Mouse (Mus musculus) gastrocnemius, adult 8-10 months (tissue): ENCODE results near the gene Katnb1. TPM values are rescaled to one million over a fixed set of nuclear protein-coding genes. Genes with fewer than 3 reads are reported as not detected.

Source experiments
- DNase-seq, 2 experiments: peaks; one replicate each; pipeline ENCODE4 v3.0.0; 2022; ENCODE audit warnings: low spot score in 2 of 2
- total RNA-seq, 4 experiments: library from RNA; stranded (reverse); gene quantifications; 2 replicates each; pipeline ENCODE4 v1.2.4; 2022

Gene Katnb1
- total RNA-seq, result 1 to 10 TPM; 7.0 to 8.9 (median 7.6) TPM

GRCm38 (mm10) chr8:95080381-95081341, at the start of gene Katnb1:
TSS of gene Katnb1 (plus strand) at chr8:95081186.
- DNase-seq, result peak; percentile 97 to 98

- DNase-seq, result peak in 1 of 2 experiments; percentile 9
These were observed 43.7 kb upstream of the Katnb1 start for GRCm38 (mm10) chr8:95037106-95037925.

- no peak for DNase-seq
These were observed 38.9 kb upstream of the Katnb1 start for GRCm38 (mm10) chr8:95041883-95042784.

- DNase-seq, result no peak
These were observed 36.2 kb upstream of the Katnb1 start for GRCm38 (mm10) chr8:95044811-95045210.

- no peak for DNase-seq
These were observed 34.0 kb upstream of the Katnb1 start for GRCm38 (mm10) chr8:95046982-95047381.

- DNase-seq, result no peak
These were observed 32.9 kb upstream of the Katnb1 start for GRCm38 (mm10) chr8:95047884-95048680.

GRCm38 (mm10) chr8:95049636-95050035, 31.4 kb upstream of the Katnb1 start:
- no peak for DNase-seq

GRCm38 (mm10) chr8:95054438-95054837, 26.5 kb upstream of the Katnb1 start:
- no peak for DNase-seq

GRCm38 (mm10) chr8:95054927-95055510, 26.0 kb upstream of the Katnb1 start, which contains the start of gene Drc7:
TSS of gene Drc7 (plus strand) at chr8:95055103.
- no peak for DNase-seq

- DNase-seq, result no peak
These were observed 24.6 kb upstream of the Katnb1 start for GRCm38 (mm10) chr8:95056414-95056813.

GRCm38 (mm10) chr8:95058661-95059060, 22.3 kb upstream of the Katnb1 start:
- DNase-seq, result no peak

GRCm38 (mm10) chr8:95059812-95060533, 21.0 kb upstream of the Katnb1 start:
- DNase-seq, result no peak

- DNase-seq, result no peak
These were observed 16.5 kb upstream of the Katnb1 start for GRCm38 (mm10) chr8:95064531-95064930.

- no peak for DNase-seq
These were observed 13.4 kb upstream of the Katnb1 start for GRCm38 (mm10) chr8:95067582-95067981.

GRCm38 (mm10) chr8:95075504-95075903, 5.5 kb upstream of the Katnb1 start:
- DNase-seq, result no peak

GRCm38 (mm10) chr8:95076151-95076550, 4.8 kb upstream of the Katnb1 start:
- no peak for DNase-seq

GRCm38 (mm10) chr8:95078055-95078454, 2.9 kb upstream of the Katnb1 start:
- DNase-seq, result no peak

GRCm38 (mm10) chr8:95079305-95079704, 1.7 kb upstream of the Katnb1 start:
- DNase-seq, result no peak

GRCm38 (mm10) chr8:95081650-95082049, 664 bp downstream of the Katnb1 start:
- no peak for DNase-seq
